Mouse (Mus musculus) intestine, embryonic 14.5 days (tissue): ENCODE results near the gene Ddx3x. TPM values are rescaled to one million over a fixed set of nuclear protein-coding genes. Genes with fewer than 3 reads are reported as not detected.

Experiments
- ATAC-seq: fragments of 200-750 bp; cut with Nextera tagmentation; replicated peaks from 2 replicates; pipeline ENCODE4 v1.8.0; 2017; ENCODE audit warnings: low read depth, moderate number of reproducible peaks, moderate TSS enrichment, moderate library complexity; ENCODE audit not compliant: low FRiP score, low TSS enrichment
- DNase-seq: peaks from one replicate; pipeline ENCODE4 v3.0.0-alpha.2; 2018; ENCODE audit warnings: low spot score
- H3K27ac ChIP-seq: fragments of 300-500 bp; sonication (generic); 2 replicates; pipeline ENCODE4 v1.5.1; 2014; ENCODE audit warnings: low read depth, mild to moderate bottlenecking, control low read depth
- H3K27me3 ChIP-seq: fragments of 300-500 bp; sonication (generic); replicated peaks from 2 replicates; pipeline ENCODE4 v1.6.1; 2014; ENCODE audit warnings: low read length, control low read depth; ENCODE audit not compliant: control insufficient read depth, insufficient read depth
- H3K36me3 ChIP-seq: fragments of 300-500 bp; sonication (generic); 2 replicates; pipeline ENCODE4 v1.6.1; 2014; ENCODE audit warnings: low read length, control low read depth; ENCODE audit not compliant: control insufficient read depth, insufficient read depth
- H3K4me1 ChIP-seq: fragments of 300-500 bp; sonication (generic); replicated peaks from 2 replicates; pipeline ENCODE4 v1.6.1; 2014; ENCODE audit warnings: low read length, control low read depth, mixed read lengths; ENCODE audit not compliant: control insufficient read depth, insufficient read depth
- H3K4me2 ChIP-seq: fragments of 300-500 bp; sonication (generic); 2 replicates; pipeline ENCODE4 v1.6.1; 2014; ENCODE audit warnings: low read length
- H3K4me3 ChIP-seq: fragments of 300-500 bp; sonication (generic); 2 replicates; pipeline ENCODE4 v1.5.1; 2014; ENCODE audit warnings: low read depth, low read length, control low read depth, mixed read lengths
- H3K9ac ChIP-seq: fragments of 300-500 bp; sonication (generic); 2 replicates; pipeline ENCODE4 v1.6.1; 2014; ENCODE audit warnings: mild to moderate bottlenecking, low read length
- H3K9me3 ChIP-seq: fragments of 300-500 bp; sonication (generic); 2 replicates; pipeline ENCODE4 v1.6.1; 2016; ENCODE audit warnings: low read length, control low read depth; ENCODE audit not compliant: control insufficient read depth
- WGBS: fragments of 180-500 bp; shearing (Covaris S2); extraction: QIAGEN DNeasy Blood & Tissue Kit; methylation state at CpG from one replicate; pipeline ENCODE4 v1.1.7; 2014; 5-methylcytosine and 5-hydroxymethylcytosine counted together
- polyA plus RNA-seq: library from polyadenylated mRNA; unstranded; fragments of >200 nt; fragmentation: Nextera tagmentation; extraction: Ambion mirVana; gene quantifications from 2 replicates; pipeline ENCODE4 v1.2.1, GENCODE M21; 2014

The Ddx3x gene
- polyA plus RNA-seq, 1 experiment from 2014 or later: 140 TPM

DNA sequence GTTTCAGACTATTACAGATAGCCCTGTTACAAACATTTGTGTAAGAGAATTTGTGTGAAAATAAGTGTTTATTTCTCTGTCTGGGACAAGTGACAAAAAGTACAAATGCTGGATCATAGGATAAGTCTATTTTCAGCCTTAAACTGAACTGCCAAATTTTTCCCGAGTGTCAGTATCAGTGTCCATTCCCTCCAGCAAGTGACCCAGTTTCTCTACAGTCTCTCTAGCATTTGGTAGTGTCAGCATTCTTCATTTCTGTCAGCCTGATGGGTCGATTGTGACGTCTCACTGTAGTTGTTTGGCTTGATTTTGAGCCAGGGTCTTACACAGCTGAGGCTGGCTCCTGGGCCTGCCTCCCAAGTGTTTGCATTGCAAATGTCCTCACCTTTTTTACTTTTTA is 17.4 kb upstream of the Ddx3x start:
- H3K4me1 ChIP-seq: no peaks in the 10 kb centered on the region
- no peaks in the 10 kb centered on the region for H3K36me3 ChIP-seq
- H3K4me2 ChIP-seq: no peak overlapping the region
- no peak for DNase-seq
- no peak overlapping the region for H3K4me3 ChIP-seq
- no peak for ATAC-seq
- 73% methylated on average over 3 of the region's 3 CpGs for WGBS
- H3K9ac ChIP-seq: no peak overlapping the region
- H3K27me3 ChIP-seq: no peaks in the 10 kb centered on the region
- no peaks in the 10 kb centered on the region for H3K9me3 ChIP-seq
- H3K27ac ChIP-seq: no peak overlapping the region

DNA sequence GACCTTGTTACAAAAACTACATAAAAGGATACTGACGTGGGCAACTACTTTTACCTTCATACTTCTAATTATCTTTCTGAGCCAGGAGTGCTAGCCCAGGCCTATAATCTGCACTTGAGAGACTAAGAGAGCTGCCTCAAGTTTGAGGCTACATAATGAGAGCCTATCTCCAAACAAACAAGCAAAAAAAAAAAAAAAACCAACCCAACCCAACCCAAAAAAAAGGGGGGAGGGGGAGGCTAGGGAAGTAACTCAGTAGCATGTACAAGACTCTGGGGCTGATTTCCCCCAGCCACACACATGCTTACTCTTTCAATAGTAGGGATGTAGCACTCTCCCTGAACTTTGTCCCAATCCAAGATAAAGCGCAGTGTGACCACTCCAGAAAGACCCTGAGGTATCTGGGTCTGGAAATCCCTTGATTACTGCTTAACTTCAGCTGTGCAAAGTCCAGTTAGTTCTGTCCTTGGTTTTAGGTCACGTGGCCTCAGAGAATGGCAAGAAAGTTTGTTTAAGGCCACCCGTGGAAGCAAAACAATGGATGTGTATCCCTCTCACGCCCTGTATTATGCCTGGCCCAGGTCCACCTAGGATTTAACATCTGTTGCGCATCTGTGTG is 5.1 kb upstream of the Ddx3x start:
- no peaks in the 10 kb centered on the region for H3K4me1 ChIP-seq
- no peak overlapping the region for H3K4me3 ChIP-seq
- H3K4me2 ChIP-seq: no peak overlapping the region
- no peak overlapping the region for H3K27ac ChIP-seq
- H3K36me3 ChIP-seq: no peaks in the 10 kb centered on the region
- 69% methylated on average over 6 of the region's 6 CpGs for WGBS
- peak; percentile 14; the same call in 1 of the 2 replicates for ATAC-seq
- H3K9me3 ChIP-seq: no peaks in the 10 kb centered on the region
- H3K9ac ChIP-seq: no peak overlapping the region
- no peak for DNase-seq
- H3K27me3 ChIP-seq: no peaks in the 10 kb centered on the region; the same call in 1 of the 2 replicates

DNA sequence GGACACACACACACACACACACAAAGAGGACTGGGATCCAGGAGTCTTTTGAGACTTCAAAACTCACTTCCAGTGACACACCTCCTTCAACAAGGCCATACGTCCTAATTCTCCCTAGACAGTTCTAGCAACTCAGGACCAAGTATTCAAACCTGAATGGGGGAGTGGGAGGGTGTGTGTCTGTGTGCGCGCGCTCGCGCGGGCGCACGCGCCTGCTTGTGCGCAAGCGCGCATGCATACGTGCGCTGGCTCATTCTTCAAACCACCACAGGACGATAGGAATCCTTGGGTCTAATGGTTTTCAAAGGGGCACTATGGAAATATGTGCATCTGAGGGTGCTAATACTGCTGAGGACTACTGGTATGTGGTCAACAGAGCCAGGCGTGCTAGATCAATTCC is 1.8 kb upstream of the Ddx3x start:
- H3K4me1 ChIP-seq: no peaks in the 10 kb centered on the region
- H3K27ac ChIP-seq: no peak overlapping the region
- no peak overlapping the region for H3K4me2 ChIP-seq
- DNase-seq (no peak), ATAC-seq (no peak)
- H3K4me3 ChIP-seq: no peak overlapping the region
- no peak overlapping the region for H3K9ac ChIP-seq
- H3K36me3 ChIP-seq: peaks cover 6% of the 10 kb centered on the region; the same call in 1 of the 2 replicates
- WGBS: 76% methylated on average over 17 of the region's 17 CpGs
- H3K9me3 ChIP-seq: no peaks in the 10 kb centered on the region
- no peaks in the 10 kb centered on the region; the same call in 1 of the 2 replicates for H3K27me3 ChIP-seq

DNA sequence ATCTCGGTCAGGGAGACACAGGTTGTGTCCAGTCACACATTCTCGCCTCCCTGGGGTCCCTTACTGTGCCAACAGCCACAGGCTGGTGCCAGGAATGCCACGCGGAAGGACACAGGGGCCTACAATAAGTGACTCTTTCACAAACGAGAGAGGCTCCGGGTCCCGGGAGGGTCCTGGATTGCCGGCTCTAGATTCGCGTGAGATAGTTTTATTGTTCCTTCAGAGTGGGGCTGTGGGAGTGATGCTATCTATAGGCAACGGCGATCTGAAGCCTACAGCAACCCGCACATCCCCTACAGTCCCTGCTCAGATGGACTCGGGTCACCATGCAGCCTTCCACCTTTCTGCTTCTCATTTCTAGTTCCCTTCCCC is 747 bp upstream of the Ddx3x start:
- Histone ChIP-seq H3K27ac (peak overlapping the region; percentile 99), H3K9me3 (no peaks in the 10 kb centered on the region), H3K4me3 (peak overlapping the region; percentile 74), H3K36me3 (peaks cover 16% of the 10 kb centered on the region), H3K4me2 (peak overlapping the region; percentile 67), H3K4me1 (0 out of 2 replicates have a peak, but pooled peaks cover 4% of the 10 kb centered on the region), H3K9ac (peak overlapping the region; percentile 99), H3K27me3 (no peaks in the 10 kb centered on the region)
- ATAC-seq (no peak), DNase-seq (no peak)
- 2% methylated on average over 14 of the region's 14 CpGs for WGBS

DNA sequence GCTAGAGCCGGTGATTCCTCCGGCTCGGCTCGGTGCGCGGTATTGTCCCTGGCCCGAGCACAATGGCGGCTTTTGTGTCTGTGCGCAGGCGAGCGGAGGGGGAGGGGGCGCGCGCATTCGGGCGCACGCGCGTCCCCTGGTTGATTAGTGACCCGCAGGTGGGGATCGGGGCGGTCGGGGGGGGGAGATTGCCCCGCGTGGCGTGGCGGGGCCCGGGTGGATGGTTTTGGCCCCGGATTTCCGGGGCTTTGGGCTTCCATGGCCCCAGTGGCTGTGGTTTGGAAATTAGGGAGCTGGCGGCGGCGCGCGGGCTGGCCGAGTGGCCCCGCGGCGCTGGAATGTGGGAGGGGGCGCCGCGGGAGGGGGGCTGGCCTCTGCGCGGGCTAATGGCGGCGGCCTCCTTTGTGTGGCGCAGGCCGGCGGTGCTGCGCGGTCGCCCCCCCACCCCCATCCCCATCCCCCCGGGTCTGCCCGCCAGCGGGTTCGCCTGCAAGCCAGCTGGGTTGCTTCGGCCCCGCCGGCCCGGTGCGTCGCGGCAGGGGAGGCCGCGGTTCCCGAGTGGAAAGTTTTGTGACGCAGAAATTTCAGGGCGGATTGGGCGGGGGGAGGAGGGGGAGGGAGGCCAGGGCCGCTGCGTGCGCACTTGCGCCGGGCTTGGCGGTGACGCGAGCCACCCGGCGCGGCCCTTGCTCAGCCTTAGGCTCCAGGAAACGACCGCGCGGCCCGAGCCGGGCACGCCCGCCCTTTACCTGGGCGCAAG is 739 bp downstream of the Ddx3x start:
- H3K9ac ChIP-seq: peak overlapping the region; percentile 99
- WGBS: under 1% methylated on average over 43 of the region's 89 CpGs
- no peaks in the 10 kb centered on the region for H3K27me3 ChIP-seq
- H3K9me3 ChIP-seq: no peaks in the 10 kb centered on the region
- H3K36me3 ChIP-seq: peaks cover 30% of the 10 kb centered on the region
- DNase-seq (peak; percentile 82), ATAC-seq (peak; percentile 66)
- peak overlapping the region; percentile 99 for H3K27ac ChIP-seq
- H3K4me1 ChIP-seq: 0 out of 2 replicates have a peak, but pooled peaks cover 4% of the 10 kb centered on the region
- H3K4me3 ChIP-seq: peak overlapping the region; percentile 74
- H3K4me2 ChIP-seq: peak overlapping the region; percentile 67

DNA sequence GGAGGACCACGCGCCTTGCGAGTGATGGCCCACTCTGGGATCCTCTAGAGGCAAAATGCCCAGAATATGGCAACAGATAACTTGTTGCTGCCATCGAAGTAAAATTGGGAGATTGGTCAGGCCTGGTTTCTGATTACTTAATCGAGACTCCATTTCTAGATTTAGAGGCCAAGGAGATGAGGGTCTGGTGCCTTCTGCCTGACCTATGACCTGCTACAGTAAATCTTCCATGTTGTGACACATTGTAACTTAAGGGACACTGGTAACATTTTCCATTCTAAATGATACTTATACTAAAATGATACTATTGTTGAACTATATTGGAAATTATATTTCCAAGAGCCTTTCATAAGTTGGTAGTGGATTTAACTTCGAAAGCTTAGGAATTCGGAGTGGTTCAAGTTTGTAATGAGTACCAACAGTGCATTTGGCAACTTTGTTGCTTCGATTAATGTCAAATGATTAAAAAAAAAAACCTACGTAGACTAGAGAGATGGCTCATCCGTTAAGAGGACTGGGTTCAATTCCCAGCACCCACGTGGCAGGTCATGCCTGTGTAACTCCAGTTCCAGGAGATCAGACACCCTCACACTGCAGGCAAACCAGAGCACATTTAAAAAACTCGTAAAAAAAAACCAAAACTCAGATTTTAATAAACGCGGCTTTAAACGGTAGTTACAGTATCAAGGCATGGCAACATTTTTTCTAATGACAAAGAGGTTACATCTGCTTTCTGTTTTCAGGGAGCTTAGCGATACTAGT is 1.5 kb downstream of the Ddx3x start:
- no peaks in the 10 kb centered on the region for H3K27me3 ChIP-seq
- peaks cover 36% of the 10 kb centered on the region for H3K36me3 ChIP-seq
- H3K9ac ChIP-seq: peak overlapping the region; percentile 99
- ATAC-seq (no peak), DNase-seq (no peak)
- peak overlapping the region; percentile 74 for H3K4me3 ChIP-seq
- no peaks in the 10 kb centered on the region for H3K9me3 ChIP-seq
- 8% methylated on average over 16 of the region's 16 CpGs for WGBS
- 0 out of 2 replicates have a peak, but pooled peaks cover 4% of the 10 kb centered on the region for H3K4me1 ChIP-seq
- H3K4me2 ChIP-seq: peak overlapping the region; percentile 65
- peak overlapping the region; percentile 99 for H3K27ac ChIP-seq

DNA sequence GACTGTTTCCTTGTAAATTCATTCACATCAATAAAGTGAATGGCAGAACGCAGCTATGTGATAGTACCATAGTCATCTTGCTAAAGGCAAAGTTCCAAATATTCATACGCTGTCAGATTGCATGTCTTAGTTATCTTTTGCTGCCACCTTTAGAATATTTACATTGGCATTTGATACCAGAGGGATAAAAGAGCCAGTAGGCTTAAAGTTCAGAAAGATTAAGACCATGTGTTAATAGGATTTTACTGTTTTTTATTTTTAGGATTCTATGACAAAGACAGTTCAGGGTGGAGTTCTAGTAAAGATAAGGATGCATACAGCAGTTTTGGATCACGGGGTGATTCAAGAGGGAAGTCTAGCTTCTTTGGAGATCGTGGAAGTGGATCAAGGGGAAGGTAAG is 5.0 kb downstream of the Ddx3x start:
- Histone ChIP-seq H3K9ac (no peak overlapping the region), H3K36me3 (peaks cover 71% of the 10 kb centered on the region), H3K27me3 (no peaks in the 10 kb centered on the region), H3K4me2 (no peak overlapping the region), H3K4me3 (no peak overlapping the region), H3K9me3 (no peaks in the 10 kb centered on the region), H3K4me1 (0 out of 2 replicates have a peak, but pooled peaks cover 4% of the 10 kb centered on the region), H3K27ac (no peak overlapping the region)
- DNase-seq (no peak), ATAC-seq (no peak)
- WGBS: 81% methylated on average over 4 of the region's 4 CpGs

DNA sequence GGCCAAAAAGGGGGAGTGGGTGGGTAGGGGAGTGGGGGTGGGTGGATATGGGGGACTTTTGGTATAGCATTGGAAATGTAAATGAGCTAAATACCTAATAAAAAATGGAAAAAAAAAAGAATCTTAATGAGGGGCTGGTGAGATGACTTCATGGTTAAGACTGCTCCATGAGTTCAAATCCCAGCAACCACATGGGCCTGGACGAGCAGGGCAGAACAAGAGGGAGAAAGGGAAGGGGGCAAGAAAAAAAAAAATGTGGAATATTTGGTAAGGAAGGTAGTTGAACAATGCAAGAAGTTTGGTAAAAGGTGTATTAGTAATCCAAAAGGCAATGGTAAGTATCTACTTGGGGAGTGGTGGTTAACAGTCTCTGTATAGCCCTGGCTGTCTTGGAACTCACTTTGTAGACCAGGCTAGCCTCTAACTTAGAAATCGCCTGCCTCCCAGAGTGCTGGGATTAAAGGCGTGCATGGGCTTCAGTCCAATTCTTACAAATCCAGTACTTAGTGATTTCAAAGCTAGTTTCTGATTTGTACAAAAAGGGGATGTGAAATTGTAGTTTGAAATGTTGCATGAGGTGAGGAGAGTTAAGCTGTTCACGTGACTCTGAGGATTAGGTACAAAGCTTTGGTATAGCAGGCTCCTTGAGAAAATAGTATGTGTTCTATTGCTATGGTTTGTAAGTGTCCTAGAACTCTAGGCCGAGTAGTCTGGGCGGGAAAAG is 13.9 kb downstream of the Ddx3x start:
- peak; percentile 59 for ATAC-seq
- Histone ChIP-seq H3K36me3 (peaks cover 28% of the 10 kb centered on the region), H3K4me3 (no peak overlapping the region), H3K27ac (no peak overlapping the region), H3K9ac (no peak overlapping the region), H3K9me3 (no peaks in the 10 kb centered on the region), H3K27me3 (no peaks in the 10 kb centered on the region), H3K4me1 (no peaks in the 10 kb centered on the region), H3K4me2 (no peak overlapping the region)
- DNase-seq: no peak
- 47% methylated on average over 6 of the region's 6 CpGs for WGBS
